Mouse (Mus musculus): Measurements from ENCODE around the gene Kcnj5.

DNA sequence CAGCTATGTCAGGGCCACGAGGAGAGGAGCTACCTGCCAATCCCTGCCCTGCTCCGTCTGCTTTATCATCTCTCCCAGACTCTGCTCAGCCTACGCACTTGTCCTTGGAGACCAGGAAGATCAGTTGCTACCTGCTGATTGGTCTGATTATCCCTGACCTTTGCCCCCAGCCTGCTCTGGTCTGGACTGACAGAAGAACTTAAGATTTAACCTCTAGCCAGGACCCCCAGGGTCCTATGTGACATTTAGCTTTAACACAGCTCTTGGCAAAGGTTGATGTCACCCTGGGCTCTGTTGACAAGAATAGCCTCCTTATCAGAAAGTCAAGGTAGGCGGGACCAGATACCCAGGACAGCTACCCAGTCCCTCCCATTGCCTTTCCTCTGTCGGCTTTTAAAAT lies 3.3 kb downstream of the Kcnj5 start:
- TF ChIP-seq CTCF (IDR thresholded peaks at IDR 0.05; ENCODE audit: low read depth) (no peak), EP300 (IDR thresholded peaks at IDR 0.05; ENCODE audit: low read depth) (no peak)
